ENCODE assay signal across 9 mouse cellular contexts in genomic region chr7:66387419-66387812, GRCm38 (mm10). TPM values are rescaled to one million over a fixed set of nuclear protein-coding genes. Genes with fewer than 3 reads are reported as not detected.
DNase-seq lines count a peak whose midpoint lies in the region; ATAC-seq and TF ChIP-seq lines count a peak whose summit lies in the region.
"Had no signal": no experiment of that assay in that cellular context is flagged by ENCODE, and none has a peak within 500 bp of the region (broad histone marks: within the 10 kb centered on the region; RNA-seq: fewer than 3 reads in every experiment).

No protein-coding gene starts in this region.

- H3K4me1 ChIP-seq in forebrain, embryonic 13.5 days: peaks cover 18% of the 10 kb centered on the region
- no peaks in the 10 kb centered on the region; the same call in none of the 2 replicates for H3K4me1 ChIP-seq in kidney, postnatal 0 days (replicated peaks; ENCODE audit: insufficient read depth, low read length)
- no peaks in the 10 kb centered on the region for H3K4me1 ChIP-seq in cerebellum, adult 2 months (ENCODE audit: control insufficient read depth, insufficient read depth, low read length)

- no peaks in the 10 kb centered on the region for H3K36me3 ChIP-seq in forebrain, embryonic 13.5 days (ENCODE audit: poor library complexity, severe bottlenecking)
- no peaks in the 10 kb centered on the region for H3K36me3 ChIP-seq in kidney, postnatal 0 days (ENCODE audit: insufficient read depth, low read length)

- ATAC-seq in forebrain, embryonic 13.5 days: no peak
- ATAC-seq in kidney, postnatal 0 days (replicated peaks; ENCODE audit: low FRiP score, low read depth): 0 out of 2 replicates have a peak, but pooled peaks have one; percentile 7

- TF ChIP-seq POLR2A in cerebellum, adult 2 months (IDR thresholded peaks at IDR 0.05; ENCODE audit: borderline replicate concordance, insufficient read depth, low read length): no peak

- no peak for TF ChIP-seq CTCF in kidney, postnatal 0 days (IDR thresholded peaks at IDR 0.05; ENCODE audit: low read depth)
- TF ChIP-seq CTCF in cerebellum, adult 2 months (IDR thresholded peaks at IDR 0.05; ENCODE audit: borderline replicate concordance, insufficient read depth, low read depth, low read length): no peak

- peak; percentile 13 for DNase-seq in ovary, postnatal 14 days (ENCODE audit: low spot score)
- DNase-seq in ovary, adult 18-20 months (ENCODE audit: low spot score): no peak
- DNase-seq in kidney, postnatal 0 days (ENCODE audit: low spot score): peak; percentile 39
- DNase-seq in neural tube, embryonic 10.5 days (ENCODE audit: extremely low spot score, low spot score): peak; percentile 24
- DNase-seq in cerebellum, adult 2 months: no peak
- no peak for DNase-seq in layer of hippocampus, postnatal 25 days (ENCODE audit: extremely low spot score in 1 of 2, low spot score in 1 of 2)
- no peak for DNase-seq in frontal cortex, adult 2 months (ENCODE audit: extremely low spot score in 1 of 2, low spot score in 1 of 2)

- H3K4me3 ChIP-seq in forebrain, embryonic 13.5 days: peak overlapping the region; percentile 55
- H3K4me3 ChIP-seq in kidney, postnatal 0 days (replicated peaks; ENCODE audit: low read depth, low read length): peak overlapping the region; percentile 73
- no peak overlapping the region for H3K4me3 ChIP-seq in cerebellum, adult 2 months (replicated peaks; ENCODE audit: insufficient read depth, low read depth, low read length)

- 3% methylated on average over 13 of the region's 13 CpGs for WGBS in forebrain, embryonic 13.5 days
- under 1% methylated on average over 13 of the region's 13 CpGs for WGBS in kidney, postnatal 0 days
- 14% methylated on average over 13 of the region's 13 CpGs for WGBS in cerebellum, adult 2 months

- peak overlapping the region; percentile 73 for H3K9ac ChIP-seq in forebrain, embryonic 13.5 days
- peak overlapping the region; percentile 77 for H3K9ac ChIP-seq in kidney, postnatal 0 days (ENCODE audit: low read depth, low read length)

- peak overlapping the region; percentile 97 for H3K4me2 ChIP-seq in forebrain, embryonic 13.5 days
- H3K4me2 ChIP-seq in kidney, postnatal 0 days (ENCODE audit: low read length): peak overlapping the region; percentile 97

- H3K27me3 ChIP-seq in forebrain, embryonic 13.5 days: peaks cover 23% of the 10 kb centered on the region
- H3K27me3 ChIP-seq in kidney, postnatal 0 days (ENCODE audit: insufficient read depth, low read length): no peaks in the 10 kb centered on the region
- H3K27me3 ChIP-seq in cerebellum, adult 2 months (ENCODE audit: control insufficient read depth, insufficient read depth, low read length): peaks cover 2% of the 10 kb centered on the region; the same call in 1 of the 2 replicates

- H3K27ac ChIP-seq in forebrain, embryonic 13.5 days: no peak overlapping the region
- H3K27ac ChIP-seq in kidney, postnatal 0 days: peak overlapping the region; percentile 85; the same call in 1 of the 2 replicates
- H3K27ac ChIP-seq in cerebellum, adult 2 months (ENCODE audit: insufficient read depth, low read length): no peak overlapping the region

- H3K9me3 ChIP-seq in forebrain, embryonic 13.5 days (replicated peaks): no peaks in the 10 kb centered on the region
- no peaks in the 10 kb centered on the region for H3K9me3 ChIP-seq in kidney, postnatal 0 days (replicated peaks; ENCODE audit: low read length)

RNA-seq across cellular contexts. Expression of gene Lrrk1, which starts 0.7 kb away (rescaled TPM):
- polyA plus RNA-seq in forebrain, embryonic 13.5 days (2015; fragmentation: Nextera tagmentation; extraction: Ambion mirVana): 2.0 and 2.1 TPM in 2 replicates
- 8.5 and 10.4 TPM in 2 replicates for polyA plus RNA-seq in kidney, postnatal 0 days (2015; fragmentation: Nextera tagmentation; extraction: Ambion mirVana)
- polyA plus RNA-seq in cerebellum, adult 2 months (2012; rRNA removed): 2.6 TPM in 2 replicates
- 1 to 10 TPM; 2.4 to 2.9 TPM for total RNA-seq in layer of hippocampus, postnatal 25 days (2021)
- polyA plus RNA-seq in frontal cortex, adult 2 months (2012; rRNA removed): 4.2 and 4.8 TPM in 2 replicates

RNA-seq across cellular contexts. Expression of gene Gm10974, which starts 21.7 kb away (rescaled TPM):
- polyA plus RNA-seq in forebrain, embryonic 13.5 days (2015; fragmentation: Nextera tagmentation; extraction: Ambion mirVana): not detected in 2 replicates
- polyA plus RNA-seq in kidney, postnatal 0 days (2015; fragmentation: Nextera tagmentation; extraction: Ambion mirVana): not detected in 2 replicates
- not detected in 2 replicates for polyA plus RNA-seq in cerebellum, adult 2 months (2012; rRNA removed)
- not detected for total RNA-seq in layer of hippocampus, postnatal 25 days (2021)
- not detected in 2 replicates for polyA plus RNA-seq in frontal cortex, adult 2 months (2012; rRNA removed)
- total RNA-seq: common myeloid progenitor, adult 5-6 weeks had no signal

RNA-seq across cellular contexts. Expression of gene Aldh1a3, which starts 39.9 kb away (rescaled TPM):
- polyA plus RNA-seq in forebrain, embryonic 13.5 days (2015; fragmentation: Nextera tagmentation; extraction: Ambion mirVana): 3.4 and 4.6 TPM in 2 replicates
- polyA plus RNA-seq in kidney, postnatal 0 days (2015; fragmentation: Nextera tagmentation; extraction: Ambion mirVana): 47.0 and 54.1 TPM in 2 replicates
- polyA plus RNA-seq in cerebellum, adult 2 months (2012; rRNA removed): 1.2 and 1.3 TPM in 2 replicates
- total RNA-seq in layer of hippocampus, postnatal 25 days (2021): 1 to 10 TPM in 1 of 2 experiments, under 1 TPM in 1; 0.87 to 1.3 TPM
- 2.3 and 3.1 TPM in 2 replicates for polyA plus RNA-seq in frontal cortex, adult 2 months (2012; rRNA removed)

Comparison
In these comparisons a context has a peak if more than half of its experiments do, and no peak if none do; other contexts are left out.
1. DNase-seq: peak in ovary, postnatal 14 days (single experiment), kidney, postnatal 0 days (single experiment) and neural tube, embryonic 10.5 days (single experiment); none in ovary, adult 18-20 months (single experiment), cerebellum, adult 2 months (0 of 2), layer of hippocampus, postnatal 25 days (0 of 2) and frontal cortex, adult 2 months (0 of 2).